Mouse (Mus musculus) mouse trophoblast stem cell (cell line): ENCODE results near the gene Kit.

Experiments used
- in situ Hi-C, 2 experiments: fragments of 300-500 bp; cut with MseI, MboI; formaldehyde crosslinking; loops; 2 replicates in 1 of 2; 3 replicates in 1 of 2; pipeline ENCODE4 v1.15.1; 2025

Kit gene

GRCm38 (mm10) chr5:75574852-75575566 lies at the start of gene Kit:
TSS of gene Kit (plus strand) at chr5:75574916.
- in situ Hi-C loops = no loop called here

DNA sequence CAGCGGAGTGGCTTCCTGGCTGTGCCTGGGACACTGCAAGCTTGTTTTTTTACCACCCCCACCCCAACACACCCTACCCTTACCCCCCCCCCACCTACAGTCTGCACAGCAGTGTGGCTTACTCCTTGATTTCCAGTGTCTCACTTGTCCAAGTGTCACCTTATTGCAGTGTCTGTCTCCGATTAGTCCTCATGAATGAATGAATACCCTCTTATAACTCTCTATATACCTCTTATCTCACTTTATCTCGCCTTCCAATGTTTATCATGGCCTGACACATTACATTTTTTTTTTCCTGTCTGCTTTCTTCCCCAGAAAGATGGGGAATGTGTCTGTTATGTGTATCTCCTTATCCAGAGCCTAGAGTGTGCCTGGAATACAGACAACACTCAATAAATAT lies 38.6 kb upstream of the Kit start:
- in situ Hi-C loops = no loop called here

DNA sequence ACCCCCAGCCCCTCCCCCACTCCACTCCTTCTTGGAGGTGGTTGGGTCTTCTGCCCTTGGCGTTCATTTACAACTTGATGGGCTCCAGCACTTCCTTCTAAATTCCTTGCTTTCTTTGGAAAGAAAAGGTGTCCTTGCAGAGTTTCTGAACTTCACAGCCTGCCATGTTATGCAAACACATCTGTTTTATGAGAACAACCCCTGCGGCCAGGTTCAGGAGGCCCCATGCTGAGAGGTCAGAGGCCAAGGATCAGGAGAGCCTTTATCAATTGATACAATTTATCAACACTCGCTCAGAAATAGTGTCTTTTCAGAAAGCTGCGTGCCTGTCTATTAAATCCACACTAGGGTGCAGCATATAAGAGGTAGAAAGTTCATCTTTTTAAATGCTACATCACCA lies 37.0 kb upstream of the Kit start:
- in situ Hi-C loops = no loop called here

DNA sequence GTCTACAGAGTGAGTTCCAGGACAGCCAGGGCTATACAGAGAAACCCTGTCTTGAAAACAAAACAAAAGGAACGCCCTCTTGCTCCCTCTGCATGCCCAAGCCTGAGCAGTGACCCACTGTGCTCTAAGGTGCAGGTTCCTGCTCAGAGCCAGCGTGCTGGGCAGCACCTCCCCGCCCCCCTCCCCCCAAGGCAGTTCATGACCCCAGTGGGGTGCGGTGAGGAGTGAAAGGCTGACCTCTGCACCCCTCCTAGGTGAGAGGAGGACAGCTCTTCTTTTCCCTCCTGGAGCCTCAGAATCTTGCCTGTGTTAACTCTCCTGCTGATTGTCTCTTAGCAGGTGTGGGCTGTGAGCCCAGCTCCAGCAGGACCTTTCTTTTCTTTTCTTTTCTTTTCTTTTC lies 36.3 kb upstream of the Kit start:
- in situ Hi-C loops = no loop called here

- in situ Hi-C loops = no loop called here
Observed at GRCm38 (mm10) chr5:75539098-75539497, 35.6 kb upstream of the Kit start.

GRCm38 (mm10) chr5:75543757-75544156 lies 31.0 kb upstream of the Kit start:
- in situ Hi-C loops = no loop called here

GRCm38 (mm10) chr5:75544472-75545264 lies 30.0 kb upstream of the Kit start:
- in situ Hi-C loops = no loop called here

DNA sequence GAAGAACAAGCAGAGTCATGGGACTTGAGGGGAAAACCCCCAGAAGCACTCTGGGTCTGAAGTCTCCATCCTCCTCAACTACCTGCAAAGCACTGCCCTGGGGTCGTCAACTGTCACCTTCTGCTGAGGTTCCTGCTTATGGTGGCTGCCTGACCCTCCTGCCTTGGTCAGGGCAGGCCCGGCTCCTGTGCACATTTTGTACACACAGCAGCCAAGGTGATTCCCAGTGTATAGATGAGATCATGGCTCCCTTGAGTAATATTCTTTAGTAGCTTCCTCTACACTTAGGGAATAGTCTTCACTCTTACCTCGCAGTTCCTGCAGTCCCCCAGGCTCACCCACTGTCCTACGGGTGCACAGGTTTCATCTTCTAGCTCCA lies 29.5 kb upstream of the Kit start:
- in situ Hi-C loops = no loop called here

DNA sequence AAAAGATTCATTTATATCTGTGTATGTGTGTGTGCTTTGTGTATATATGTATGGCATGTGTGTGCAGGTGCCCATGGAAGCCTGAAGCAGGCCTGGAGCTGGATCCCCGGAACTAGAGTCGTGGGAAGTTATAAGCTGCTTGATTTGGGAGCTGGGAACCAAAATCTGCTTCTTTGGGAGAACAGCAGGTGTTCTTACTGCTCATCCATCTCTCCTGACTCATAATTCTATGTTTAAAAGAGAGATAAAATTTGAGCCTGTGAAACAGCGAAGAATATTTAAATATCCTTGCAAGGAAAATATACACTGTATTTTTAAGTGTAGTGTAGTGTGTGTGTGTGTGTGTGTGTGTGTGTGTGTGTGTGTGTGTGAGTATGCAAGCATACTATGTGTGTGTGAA lies 21.7 kb upstream of the Kit start:
- in situ Hi-C loops = no loop called here

- in situ Hi-C loops = no loop called here
Observed at GRCm38 (mm10) chr5:75557636-75558035, 17.1 kb upstream of the Kit start.

- in situ Hi-C loops = no loop called here
Observed at GRCm38 (mm10) chr5:75559291-75559690, 15.4 kb upstream of the Kit start.

DNA sequence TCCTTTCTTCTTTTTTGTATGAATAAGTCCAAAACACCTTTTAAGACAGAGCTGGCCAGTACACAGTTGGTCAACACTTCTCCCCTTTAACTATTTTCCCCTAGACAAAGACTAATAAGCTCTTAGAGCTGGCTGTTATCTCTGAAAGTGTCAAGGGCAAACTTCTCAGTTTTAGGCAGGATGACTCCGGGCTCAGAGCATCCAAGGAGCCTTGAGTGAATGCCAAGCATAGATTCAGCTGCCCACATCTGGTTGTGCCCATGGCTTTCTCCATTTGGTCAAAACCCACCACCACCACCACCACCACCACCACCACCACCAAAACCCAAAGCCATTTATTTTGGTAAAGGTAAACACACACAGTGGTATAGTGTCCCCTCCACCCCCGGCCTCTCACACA lies 13.5 kb upstream of the Kit start:
- in situ Hi-C loops = no loop called here

- in situ Hi-C loops = no loop called here
Observed at GRCm38 (mm10) chr5:75574151-75574851, 415 bp upstream of the Kit start.

- in situ Hi-C loops = no loop called here
Observed at GRCm38 (mm10) chr5:75575567-75576515, 1.1 kb downstream of the Kit start.

- in situ Hi-C loops = no loop called here
Observed at GRCm38 (mm10) chr5:75576741-75577140, 2.0 kb downstream of the Kit start.

- in situ Hi-C loops = no loop called here
Observed at GRCm38 (mm10) chr5:75578141-75578540, 3.4 kb downstream of the Kit start.

DNA sequence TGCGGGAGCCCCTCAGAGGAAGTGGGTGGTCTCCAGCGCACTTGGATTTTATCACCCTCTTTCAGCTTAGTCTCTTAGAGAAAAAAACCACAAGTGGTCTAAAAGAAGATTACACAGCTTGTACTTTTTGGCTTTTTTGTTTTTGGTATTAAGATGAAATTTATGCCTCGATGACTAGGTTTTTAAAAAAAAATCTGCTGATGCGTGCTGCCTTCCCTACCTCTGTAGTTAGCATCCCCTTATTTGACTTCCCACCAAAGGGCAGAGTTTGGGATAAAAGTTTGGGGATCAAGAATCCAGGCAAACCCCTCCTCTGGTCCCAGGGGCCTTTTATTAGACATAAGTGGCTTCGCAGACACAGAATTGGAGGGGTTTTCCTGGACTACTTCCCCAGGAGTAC lies 4.5 kb downstream of the Kit start:
- in situ Hi-C loops = no loop called here

DNA sequence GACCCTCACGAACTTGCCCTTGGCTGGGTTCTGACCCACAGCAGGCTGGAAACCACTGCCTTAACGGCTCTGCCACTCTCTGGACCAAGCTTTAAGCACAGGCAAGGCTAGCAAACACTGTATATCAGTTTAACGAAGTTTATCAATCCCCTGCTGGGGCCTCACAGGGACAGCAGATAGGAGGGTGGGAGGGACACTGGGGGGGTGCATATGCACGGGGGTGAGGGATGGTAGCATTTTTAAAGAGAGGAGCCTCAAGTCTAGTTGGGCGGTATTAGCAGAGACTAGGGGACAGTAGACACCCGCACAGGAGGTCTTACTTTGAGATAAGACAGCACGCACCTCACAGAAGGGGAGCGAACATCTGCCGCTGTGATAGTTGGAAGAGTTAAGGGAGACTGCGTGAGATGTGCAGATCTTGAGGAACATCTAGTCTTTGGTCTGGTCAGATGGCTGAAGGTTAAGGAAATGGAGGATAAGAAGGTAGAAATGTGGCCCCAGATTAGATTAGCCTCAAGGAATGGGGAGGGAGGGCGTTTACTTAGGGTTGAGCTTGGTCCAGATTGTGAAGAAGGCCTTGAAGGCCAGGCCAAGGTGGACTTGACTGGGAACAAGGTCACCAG lies 5.0 kb downstream of the Kit start:
- in situ Hi-C loops = loop anchor here in 1 of 2 experiments (10.0 kb wide), 1 partner anchor 265 kb away; no protein-coding TSS in a partner anchor

- in situ Hi-C loops = loop anchor here in 1 of 2 experiments (10.0 kb wide), 1 partner anchor 263 kb away; no protein-coding TSS in a partner anchor
Observed at GRCm38 (mm10) chr5:75581926-75582325, 7.2 kb downstream of the Kit start.

- in situ Hi-C loops = loop anchor here in 1 of 2 experiments (10.0 kb wide), 1 partner anchor 257 kb away; no protein-coding TSS in a partner anchor
Observed at GRCm38 (mm10) chr5:75587781-75588180, 13.1 kb downstream of the Kit start.
